Mouse (Mus musculus) hindbrain, embryonic 15.5 days (tissue): ENCODE measurements around the gene Sufu. TPM values are rescaled to one million over a fixed set of nuclear protein-coding genes. Genes with fewer than 3 reads are reported as not detected.
A peak's percentile ranks its signal among the peaks of the same experiment; 100 is the strongest.

Experiments
- ATAC-seq: fragments of 200-750 bp; cut with Nextera tagmentation; 2 replicates; pipeline ENCODE4 v1.8.0; 2017; ENCODE audit warnings: low read depth, moderate number of reproducible peaks, moderate TSS enrichment; ENCODE audit not compliant: low FRiP score
- H3K27ac ChIP-seq: fragments of 300-500 bp; sonication (generic); replicated peaks from 2 replicates; pipeline ENCODE4 v1.5.1; 2015; ENCODE audit warnings: mild to moderate bottlenecking, inconsistent platforms
- H3K27me3 ChIP-seq: fragments of 300-500 bp; sonication (generic); 2 replicates; pipeline ENCODE4 v1.6.1; 2015; ENCODE audit warnings: control low read depth, inconsistent platforms
- H3K36me3 ChIP-seq: fragments of 300-500 bp; sonication (generic); 2 replicates; pipeline ENCODE4 v1.6.1; 2015; ENCODE audit warnings: control low read depth, inconsistent platforms
- H3K4me1 ChIP-seq: fragments of 300-500 bp; sonication (generic); replicated peaks from 2 replicates; pipeline ENCODE4 v1.6.1; 2015; ENCODE audit warnings: control low read depth, inconsistent platforms
- H3K4me2 ChIP-seq: fragments of 300-500 bp; sonication (generic); 2 replicates; pipeline ENCODE4 v1.6.1; 2015; ENCODE audit warnings: moderate library complexity, mild to moderate bottlenecking, inconsistent platforms
- H3K4me3 ChIP-seq: fragments of 300-500 bp; sonication (generic); 2 replicates; pipeline ENCODE4 v1.5.1; 2015; ENCODE audit warnings: mild to moderate bottlenecking, inconsistent platforms
- H3K9ac ChIP-seq: fragments of 300-500 bp; sonication (generic); 2 replicates; pipeline ENCODE4 v1.6.1; 2015; ENCODE audit warnings: inconsistent platforms
- H3K9me3 ChIP-seq: fragments of 300-500 bp; sonication (generic); 2 replicates; pipeline ENCODE4 v1.6.1; 2016; ENCODE audit warnings: control low read depth, inconsistent platforms
- WGBS: fragments of 180-500 bp; shearing (Covaris S2); methylation state at CpG from one replicate; pipeline ENCODE4 v1.1.7; 2015; 5-methylcytosine and 5-hydroxymethylcytosine counted together
- polyA plus RNA-seq: library from polyadenylated mRNA; unstranded; fragments of >200 nt; fragmentation: Nextera tagmentation; extraction: Ambion mirVana; gene quantifications from 2 replicates; pipeline ENCODE4 v1.2.1, GENCODE M21; 2015

Gene Sufu
- polyA plus RNA-seq, 1 experiment from 2014 or later: 24.7 TPM

DNA sequence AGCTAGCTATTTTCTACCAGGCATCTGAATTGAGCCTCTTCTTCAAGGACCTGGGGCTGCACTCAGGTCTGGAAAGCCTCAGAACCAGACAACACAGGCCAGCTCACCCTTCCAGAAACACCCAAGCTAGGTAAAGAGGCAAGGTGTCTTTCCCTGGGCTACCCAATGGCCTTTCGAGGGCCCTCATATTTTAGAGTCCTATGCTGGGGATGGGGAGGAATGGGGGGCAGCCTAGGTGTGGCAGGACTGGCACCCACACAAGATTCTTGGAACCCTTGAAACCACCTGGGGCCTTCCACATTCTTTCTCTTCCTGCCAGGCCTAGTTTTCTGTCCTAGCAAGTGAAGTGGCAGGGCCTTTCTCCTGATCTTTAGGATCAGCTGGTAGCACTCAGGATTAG lies 92.8 kb downstream of the Sufu start:
- H3K9ac ChIP-seq: no peak overlapping the region
- peaks cover 10% of the 10 kb centered on the region for H3K4me1 ChIP-seq
- no peak overlapping the region for H3K4me2 ChIP-seq
- H3K27me3 ChIP-seq: no peaks in the 10 kb centered on the region
- H3K27ac ChIP-seq: no peak overlapping the region
- no peak for ATAC-seq
- H3K9me3 ChIP-seq: no peaks in the 10 kb centered on the region
- H3K36me3 ChIP-seq: 0 out of 2 replicates have a peak, but pooled peaks cover 8% of the 10 kb centered on the region
- 86% methylated on average over 1 of the region's 1 CpGs for WGBS
- H3K4me3 ChIP-seq: no peak overlapping the region

DNA sequence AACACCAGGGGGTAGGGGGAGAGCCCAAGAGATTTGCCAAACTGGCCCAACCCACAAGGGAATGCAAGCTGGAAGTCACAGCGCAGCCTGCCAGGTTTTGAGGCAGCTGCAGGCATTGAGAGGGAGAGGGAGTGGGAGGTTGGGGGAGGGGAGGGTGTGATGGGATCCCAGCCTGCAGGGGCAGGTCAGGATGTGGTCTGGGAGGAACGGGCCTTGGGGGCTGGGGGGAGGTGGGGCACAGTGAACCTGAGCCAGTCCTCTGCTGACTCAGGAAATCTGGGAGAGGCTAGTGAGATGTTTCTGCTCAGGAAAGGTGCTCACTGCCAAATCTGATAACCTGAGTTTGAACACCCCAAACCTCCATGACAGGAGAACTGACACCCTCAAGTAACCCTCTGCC lies 93.9 kb downstream of the Sufu start:
- H3K4me3 ChIP-seq: no peak overlapping the region
- H3K4me2 ChIP-seq: no peak overlapping the region
- 3% methylated on average over 2 of the region's 2 CpGs for WGBS
- H3K4me1 ChIP-seq: 0 out of 2 replicates have a peak, but pooled peaks cover 5% of the 10 kb centered on the region
- no peak overlapping the region for H3K27ac ChIP-seq
- H3K9me3 ChIP-seq: no peaks in the 10 kb centered on the region
- H3K27me3 ChIP-seq: no peaks in the 10 kb centered on the region
- H3K36me3 ChIP-seq: 0 out of 2 replicates have a peak, but pooled peaks cover 8% of the 10 kb centered on the region
- no peak overlapping the region for H3K9ac ChIP-seq
- ATAC-seq: peak; percentile 38; the same call in 1 of the 2 replicates

DNA sequence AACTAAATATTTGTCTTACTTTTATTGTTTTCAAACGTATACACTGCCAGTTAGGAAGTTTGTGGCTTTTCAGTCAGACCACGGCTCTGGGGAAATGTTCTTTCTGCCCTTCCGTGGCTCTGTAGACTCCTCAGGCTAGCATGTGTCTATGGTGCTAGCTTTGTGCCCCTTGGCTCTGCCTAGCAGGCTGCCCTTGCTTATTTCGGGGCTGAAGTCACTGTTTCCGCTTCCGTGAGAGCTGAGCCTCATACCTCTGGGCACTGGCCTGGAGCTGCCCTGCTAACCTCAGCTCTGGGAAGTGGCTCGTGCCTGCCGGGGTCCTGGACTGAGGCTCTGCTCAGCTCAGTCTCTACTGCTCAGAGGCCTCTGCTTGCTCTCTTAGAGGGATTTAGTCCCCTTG lies 98.4 kb downstream of the Sufu start:
- Histone ChIP-seq H3K27ac (no peak overlapping the region), H3K4me3 (no peak overlapping the region), H3K9ac (no peak overlapping the region), H3K9me3 (no peaks in the 10 kb centered on the region), H3K4me1 (peaks cover 8% of the 10 kb centered on the region; the same call in 1 of the 2 replicates), H3K4me2 (no peak overlapping the region), H3K36me3 (no peaks in the 10 kb centered on the region), H3K27me3 (no peaks in the 10 kb centered on the region)
- ATAC-seq: no peak
- 83% methylated on average over 8 of the region's 8 CpGs for WGBS

DNA sequence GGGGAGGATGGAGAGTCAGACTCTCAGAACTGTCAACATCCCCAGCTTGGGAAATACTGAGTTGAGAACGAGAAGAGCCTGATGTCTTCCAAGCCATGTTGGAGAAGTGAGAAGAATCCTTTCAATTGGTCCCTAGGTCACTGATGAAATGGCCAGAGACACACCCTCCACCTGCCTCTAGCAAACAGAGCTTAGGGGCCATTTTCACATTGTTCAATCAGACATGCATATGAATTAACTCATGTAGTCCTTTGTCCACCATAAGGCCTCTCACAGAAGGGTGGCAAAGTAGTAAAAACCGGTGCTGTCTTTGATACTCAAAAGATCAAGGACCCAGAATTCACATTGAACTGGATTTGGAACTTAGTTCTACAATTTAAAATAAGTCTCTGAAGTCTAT lies 100.5 kb downstream of the Sufu start:
- ATAC-seq: no peak
- H3K27me3 ChIP-seq: no peaks in the 10 kb centered on the region
- no peaks in the 10 kb centered on the region for H3K36me3 ChIP-seq
- H3K4me1 ChIP-seq: peaks cover 3% of the 10 kb centered on the region; the same call in 1 of the 2 replicates
- H3K4me2 ChIP-seq: no peak overlapping the region
- 65% methylated on average over 2 of the region's 2 CpGs for WGBS
- H3K4me3 ChIP-seq: no peak overlapping the region
- H3K27ac ChIP-seq: no peak overlapping the region
- H3K9me3 ChIP-seq: no peaks in the 10 kb centered on the region
- H3K9ac ChIP-seq: no peak overlapping the region

DNA sequence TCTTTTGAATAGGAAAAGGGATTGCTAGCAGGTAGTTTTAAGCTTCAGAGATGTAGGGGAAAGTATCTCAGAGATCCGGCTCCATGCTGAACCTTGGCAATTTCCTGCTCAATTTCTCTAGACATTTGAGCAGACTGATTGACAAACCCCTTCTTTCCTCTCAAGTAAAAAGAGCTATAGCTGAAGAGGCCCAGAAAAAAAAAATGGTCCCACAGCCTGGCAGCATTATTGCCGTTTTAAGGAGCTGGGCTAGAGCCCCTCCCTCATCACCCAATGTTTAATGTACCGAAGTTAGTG lies 102.8 kb downstream of the Sufu start:
- no peaks in the 10 kb centered on the region for H3K9me3 ChIP-seq

DNA sequence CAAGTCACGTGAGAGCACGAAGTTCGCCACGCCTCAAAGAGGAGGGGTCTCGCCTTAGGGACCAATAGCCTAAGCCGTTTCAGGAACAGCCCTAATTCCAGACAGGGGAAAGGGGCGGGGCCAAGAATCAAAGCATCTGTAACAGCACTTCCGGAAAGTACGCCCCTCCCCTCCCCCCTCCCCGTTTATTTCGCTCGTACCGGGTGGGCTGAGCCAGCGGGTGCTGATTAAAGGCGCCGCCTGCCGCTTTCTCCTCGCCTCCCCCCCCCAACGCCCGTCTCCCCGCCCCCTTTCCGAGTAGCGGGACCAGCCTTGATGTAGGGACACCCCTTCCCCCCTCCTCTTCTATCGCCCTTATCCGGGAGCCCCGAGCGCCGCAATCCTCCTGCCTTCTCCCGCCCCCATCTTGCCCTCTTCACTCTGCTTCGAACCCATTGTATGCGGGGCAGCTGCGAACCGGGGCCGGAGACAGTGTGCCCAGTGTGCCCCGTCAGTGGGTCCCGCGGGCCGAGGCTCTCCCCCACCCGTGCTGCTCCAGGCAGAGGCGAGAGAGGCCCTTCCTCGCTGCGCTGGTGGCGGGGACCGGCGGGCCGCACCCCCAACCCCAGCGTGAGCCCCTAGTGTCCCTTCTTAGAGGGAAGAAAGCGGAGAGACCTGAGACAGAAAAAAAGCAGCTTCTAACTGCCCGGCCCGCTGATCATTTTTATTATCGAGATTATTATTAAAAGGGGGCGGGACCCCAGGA lies 103.3 kb downstream of the Sufu start:
- Histone ChIP-seq H3K4me1 (peaks cover 16% of the 10 kb centered on the region), H3K27me3 (no peaks in the 10 kb centered on the region), H3K36me3 (no peaks in the 10 kb centered on the region), H3K9ac (peak overlapping the region; percentile 98), H3K9me3 (no peaks in the 10 kb centered on the region), H3K4me3 (peak overlapping the region; percentile 88), H3K27ac (peak overlapping the region; percentile 100), H3K4me2 (peak overlapping the region; percentile 90)
- peak; percentile 91 for ATAC-seq
- WGBS: under 1% methylated on average over 44 of the region's 52 CpGs

More for the DNA sequence above, 102.8 kb downstream of the Sufu start:
- peak overlapping the region; percentile 88 for H3K4me3 ChIP-seq
- H3K36me3 ChIP-seq: no peaks in the 10 kb centered on the region
- ATAC-seq: no peak
- H3K27me3 ChIP-seq: no peaks in the 10 kb centered on the region
- H3K9ac ChIP-seq: no peak overlapping the region
- H3K4me2 ChIP-seq: peak overlapping the region; percentile 50
- peak overlapping the region; percentile 100 for H3K27ac ChIP-seq
- WGBS: 2% methylated on average over 3 of the region's 3 CpGs
- peaks cover 11% of the 10 kb centered on the region for H3K4me1 ChIP-seq

DNA sequence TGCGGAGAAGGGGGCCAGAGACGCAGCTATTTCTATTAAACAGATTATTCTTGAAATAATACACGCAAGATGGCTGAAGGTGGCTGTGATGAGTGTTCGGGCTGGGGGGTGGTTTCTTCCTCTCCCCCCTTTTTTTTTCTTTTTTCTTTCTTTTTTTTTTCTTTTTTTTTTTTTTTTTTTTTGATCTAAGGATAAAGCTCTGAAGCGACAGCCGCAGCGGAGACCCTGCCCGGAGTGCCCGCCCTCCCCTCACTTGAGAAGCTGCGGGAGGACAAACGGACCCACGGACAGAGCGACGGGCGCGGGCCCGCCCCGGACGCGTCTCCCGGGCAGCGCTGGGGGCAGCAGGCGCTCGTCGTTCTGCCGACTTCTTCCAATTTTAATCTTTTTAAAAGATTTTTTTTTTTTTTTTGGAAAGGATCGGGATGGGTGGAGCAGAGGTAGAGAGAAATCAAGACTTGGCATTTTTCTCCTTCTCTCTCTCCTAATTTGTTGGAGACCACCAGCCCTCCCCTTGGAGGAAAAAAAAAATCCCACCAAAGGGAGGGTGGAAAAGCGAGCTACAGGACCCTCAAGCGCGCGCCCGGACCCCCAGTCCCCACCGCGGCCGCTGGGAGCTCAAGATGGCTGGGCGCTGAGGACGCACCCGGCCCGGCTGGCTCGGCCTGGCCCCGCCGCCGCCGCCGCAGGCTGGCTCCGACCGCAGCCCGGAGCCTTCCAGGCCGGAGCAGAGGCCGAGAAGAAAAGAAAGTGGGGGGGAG lies 104.1 kb downstream of the Sufu start:
- Histone ChIP-seq H3K9ac (peak overlapping the region; percentile 98), H3K27ac (peak overlapping the region; percentile 100), H3K4me3 (peak overlapping the region; percentile 88), H3K4me1 (peaks cover 24% of the 10 kb centered on the region), H3K9me3 (no peaks in the 10 kb centered on the region), H3K27me3 (no peaks in the 10 kb centered on the region), H3K36me3 (0 out of 2 replicates have a peak, but pooled peaks cover 4% of the 10 kb centered on the region), H3K4me2 (peak overlapping the region; percentile 90)
- ATAC-seq: peak; percentile 14
- WGBS: under 1% methylated on average over 37 of the region's 50 CpGs

DNA sequence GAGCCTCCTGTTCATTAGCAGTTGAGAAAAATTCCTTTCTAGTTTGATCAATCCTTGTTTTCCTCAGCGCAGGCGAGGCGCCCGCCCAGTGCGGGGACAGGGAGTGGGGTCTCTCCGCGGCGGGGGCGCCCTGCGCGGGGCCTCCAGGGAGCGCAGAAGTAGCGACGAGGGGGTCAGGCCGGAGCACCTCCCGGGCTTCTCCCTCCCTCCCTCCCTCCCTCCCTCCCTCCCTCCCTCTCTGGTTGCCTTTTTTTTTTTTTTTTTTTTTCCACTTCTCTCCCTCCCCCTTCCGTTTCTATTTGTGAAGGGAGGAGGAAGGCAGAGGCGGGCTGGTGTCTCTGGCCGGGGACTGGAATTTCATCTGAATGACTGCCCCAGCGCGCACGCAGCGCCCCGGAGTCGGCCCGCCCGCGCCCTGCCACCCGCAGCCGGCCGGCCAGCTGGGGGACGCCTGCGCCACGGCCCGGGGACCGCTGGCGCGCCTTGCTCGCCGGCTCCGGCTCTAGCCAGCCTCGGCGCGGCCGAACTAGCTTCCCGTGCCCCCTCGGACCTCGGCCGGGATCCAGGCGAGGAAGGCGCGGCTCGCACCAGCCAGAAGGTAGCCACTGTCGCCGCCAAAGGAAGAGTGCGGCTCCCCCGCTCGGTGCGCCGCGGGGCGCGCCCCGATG lies 104.8 kb downstream of the Sufu start, which contains the start of gene Trim8:
Gene Trim8, plus strand, starts transcription at position 302 of the 668 bp plus-strand sequence.
- no peaks in the 10 kb centered on the region for H3K27me3 ChIP-seq
- H3K4me3 ChIP-seq: peak within 1 kb of the TSS; percentile 88
- peak within 1 kb of the TSS; percentile 98 for H3K9ac ChIP-seq
- H3K4me2 ChIP-seq: peak within 1 kb of the TSS; percentile 90
- peak within 1 kb of the TSS; percentile 100 for H3K27ac ChIP-seq
- peak; percentile 36 for ATAC-seq
- peaks cover 31% of the 10 kb centered on the region for H3K4me1 ChIP-seq
- 0 out of 2 replicates have a peak, but pooled peaks cover 5% of the 10 kb centered on the region for H3K36me3 ChIP-seq
- H3K9me3 ChIP-seq: no peaks in the 10 kb centered on the region
- under 1% methylated on average over 55 of the region's 64 CpGs for WGBS

DNA sequence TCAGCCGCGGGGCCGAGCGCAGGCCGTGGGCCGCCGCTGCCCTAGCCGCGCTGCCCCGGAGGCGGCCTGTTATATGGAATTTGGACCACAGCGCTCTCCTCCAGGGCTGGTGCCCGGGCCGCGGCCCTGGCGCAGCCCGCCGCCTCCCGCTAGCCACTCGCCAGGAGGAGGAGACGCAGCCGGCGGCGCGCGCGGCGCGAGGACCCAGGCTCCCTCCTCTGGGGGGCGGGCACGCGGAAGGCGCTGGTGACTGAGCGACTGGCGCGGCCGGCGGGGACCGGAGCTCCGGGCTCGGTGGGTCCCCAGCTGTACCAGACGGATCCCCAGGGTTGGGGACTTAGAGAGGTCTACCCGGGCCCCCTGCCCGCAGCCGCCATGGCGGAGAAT lies 105.4 kb downstream of the Sufu start:
- under 1% methylated on average over 43 of the region's 46 CpGs for WGBS
- no peaks in the 10 kb centered on the region for H3K9me3 ChIP-seq
- no peak for ATAC-seq

DNA sequence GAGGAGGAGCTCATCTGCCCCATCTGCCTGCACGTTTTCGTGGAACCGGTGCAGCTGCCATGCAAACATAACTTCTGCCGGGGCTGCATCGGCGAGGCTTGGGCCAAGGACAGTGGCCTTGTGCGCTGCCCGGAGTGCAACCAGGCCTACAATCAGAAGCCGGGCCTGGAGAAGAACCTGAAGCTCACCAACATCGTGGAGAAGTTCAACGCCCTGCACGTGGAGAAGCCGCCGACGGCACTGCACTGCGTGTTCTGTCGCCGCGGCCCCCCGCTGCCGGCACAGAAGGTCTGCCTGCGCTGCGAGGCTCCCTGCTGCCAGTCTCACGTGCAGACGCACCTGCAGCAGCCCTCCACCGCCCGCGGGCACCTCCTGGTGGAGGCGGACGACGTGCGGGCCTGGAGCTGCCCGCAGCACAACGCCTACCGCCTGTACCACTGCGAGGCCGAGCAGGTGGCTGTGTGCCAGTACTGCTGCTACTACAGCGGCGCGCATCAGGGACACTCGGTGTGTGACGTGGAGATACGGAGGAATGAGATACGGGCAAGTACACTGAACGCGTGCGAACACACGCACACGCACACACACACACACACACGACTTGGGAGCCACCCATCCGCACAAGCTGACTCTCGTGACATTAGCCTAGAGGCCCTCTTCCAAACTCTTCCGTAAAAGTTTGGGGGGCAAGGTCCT lies 105.9 kb downstream of the Sufu start:
- no peaks in the 10 kb centered on the region for H3K9me3 ChIP-seq
- peak overlapping the region; percentile 100 for H3K27ac ChIP-seq
- H3K36me3 ChIP-seq: 0 out of 2 replicates have a peak, but pooled peaks cover 5% of the 10 kb centered on the region
- no peaks in the 10 kb centered on the region for H3K27me3 ChIP-seq
- WGBS: under 1% methylated on average over 53 of the region's 53 CpGs
- H3K4me3 ChIP-seq: peak overlapping the region; percentile 88
- ATAC-seq: no peak
- H3K4me1 ChIP-seq: peaks cover 42% of the 10 kb centered on the region
- H3K4me2 ChIP-seq: peak overlapping the region; percentile 90
- H3K9ac ChIP-seq: peak overlapping the region; percentile 98

More for the DNA sequence above, 105.4 kb downstream of the Sufu start:
- H3K4me3 ChIP-seq: peak overlapping the region; percentile 88
- peaks cover 37% of the 10 kb centered on the region for H3K4me1 ChIP-seq
- peak overlapping the region; percentile 90 for H3K4me2 ChIP-seq
- 0 out of 2 replicates have a peak, but pooled peaks cover 5% of the 10 kb centered on the region for H3K36me3 ChIP-seq
- no peaks in the 10 kb centered on the region for H3K27me3 ChIP-seq
- peak overlapping the region; percentile 100 for H3K27ac ChIP-seq
- peak overlapping the region; percentile 98 for H3K9ac ChIP-seq

DNA sequence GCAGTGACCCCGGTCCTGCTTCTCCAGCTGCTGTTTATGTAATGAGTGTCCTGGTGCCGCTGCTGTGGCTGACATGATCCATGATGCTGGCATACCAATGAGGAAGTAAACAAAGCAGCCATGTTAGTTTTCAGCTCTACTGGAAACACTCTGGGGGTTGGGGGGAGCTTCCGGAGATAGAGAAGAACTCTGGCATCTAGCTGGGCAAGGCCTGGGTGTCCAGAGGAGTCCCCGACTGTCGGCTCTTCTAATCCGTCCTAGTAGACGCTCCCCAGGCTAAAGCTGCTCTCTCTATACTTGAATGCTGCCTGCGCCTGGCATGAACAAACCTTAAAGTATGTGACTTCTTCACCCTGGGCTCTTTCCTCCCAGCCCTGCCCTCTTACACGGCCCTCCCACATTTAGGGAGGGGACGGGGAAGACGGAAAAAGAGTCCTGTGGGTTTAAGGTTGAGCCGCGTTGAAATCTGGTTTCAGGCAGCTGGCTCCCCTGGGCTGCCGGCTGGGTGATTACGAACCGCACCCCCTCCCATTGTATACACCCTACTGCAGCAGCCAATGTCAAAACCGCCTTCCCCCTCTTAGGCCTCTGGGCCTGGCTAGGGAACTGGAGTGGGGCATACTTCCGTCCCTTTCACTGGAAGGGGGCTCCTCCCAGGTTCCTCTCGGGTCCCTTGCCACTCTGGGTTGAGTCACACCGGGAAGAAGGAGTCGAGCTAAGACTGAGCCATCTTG lies 106.8 kb downstream of the Sufu start:
- Histone ChIP-seq H3K36me3 (0 out of 2 replicates have a peak, but pooled peaks cover 5% of the 10 kb centered on the region), H3K9me3 (no peaks in the 10 kb centered on the region)
- no peak for ATAC-seq

More for the DNA sequence above, 106.8 kb downstream of the Sufu start:
- Histone ChIP-seq H3K27ac (peak overlapping the region; percentile 100), H3K4me2 (peak overlapping the region; percentile 90), H3K4me1 (peaks cover 51% of the 10 kb centered on the region), H3K4me3 (peak overlapping the region; percentile 88), H3K27me3 (no peaks in the 10 kb centered on the region), H3K9ac (peak overlapping the region; percentile 98)
- under 1% methylated on average over 21 of the region's 21 CpGs for WGBS
